Mouse (Mus musculus): Measurements from ENCODE around the gene Cdca4. TPM values are rescaled to one million over a fixed set of nuclear protein-coding genes. Genes with fewer than 3 reads are reported as not detected.

Cdca4 gene
- 97.0 and 100 TPM in 2 replicates for polyA plus RNA-seq (2015; fragmentation: Nextera tagmentation; extraction: Ambion mirVana)

- Histone ChIP-seq H3K27me3 (replicated peaks) (no peaks in the 10 kb centered on the region), H3K27ac (peak within 1 kb of the TSS; percentile 94), H3K9ac (peak within 1 kb of the TSS; percentile 88), H3K4me2 (peak within 1 kb of the TSS; percentile 59), H3K4me3 (replicated peaks) (peak within 1 kb of the TSS; percentile 88), H3K9me3 (no peaks in the 10 kb centered on the region), H3K36me3 (peaks cover 5% of the 10 kb centered on the region; the same call in 1 of the 2 replicates), H3K4me1 (peaks cover 30% of the 10 kb centered on the region)
- under 1% methylated on average over 72 of the region's 72 CpGs for WGBS
- peak; percentile 95 for ATAC-seq (ENCODE audit: insufficient read depth, low FRiP score, low read depth)
Observed at GRCm38 (mm10) chr12:112829244-112829864, at the start of gene Cdca4. Gene Cdca4 (minus strand): TSS chr12:112829423.

DNA sequence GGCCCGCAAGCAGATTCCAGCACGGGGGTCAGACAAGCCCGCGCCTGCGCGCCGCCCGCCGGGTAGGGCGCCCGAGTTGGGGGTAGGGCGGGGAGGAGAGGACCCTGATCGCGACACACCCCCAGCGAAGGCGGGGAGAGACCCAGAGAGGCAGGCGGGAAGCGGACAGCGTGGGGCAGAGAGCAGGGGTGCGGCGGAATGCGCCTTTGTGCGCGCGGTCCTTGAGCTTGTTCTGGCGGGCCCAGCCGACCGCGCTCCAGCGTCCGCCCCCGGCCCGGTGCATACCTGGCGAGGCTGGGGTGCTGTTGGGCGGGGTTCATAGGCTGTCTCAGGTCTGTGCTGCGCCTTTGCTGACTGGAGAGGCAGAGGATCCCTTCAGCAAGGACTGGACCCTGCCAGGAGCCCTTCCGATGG lies 48.4 kb upstream of the Cdca4 start:
- peaks cover 38% of the 10 kb centered on the region for H3K4me1 ChIP-seq
- under 1% methylated on average over 37 of the region's 37 CpGs for WGBS
- H3K27me3 ChIP-seq (replicated peaks): peaks cover 52% of the 10 kb centered on the region
- peak overlapping the region; percentile 5; the same call in 1 of the 2 replicates for H3K9ac ChIP-seq
- peak overlapping the region; percentile 78 for H3K4me2 ChIP-seq
- H3K36me3 ChIP-seq: no peaks in the 10 kb centered on the region
- no peaks in the 10 kb centered on the region for H3K9me3 ChIP-seq
- H3K27ac ChIP-seq: peak overlapping the region; percentile 37; the same call in 1 of the 2 replicates
- peak; percentile 67 for ATAC-seq (ENCODE audit: insufficient read depth, low FRiP score, low read depth)
- peak overlapping the region; percentile 37 for H3K4me3 ChIP-seq (replicated peaks)

- ATAC-seq (ENCODE audit: insufficient read depth, low FRiP score, low read depth): no peak
- Histone ChIP-seq H3K36me3 (no peaks in the 10 kb centered on the region), H3K9ac (peak overlapping the region; percentile 5; the same call in 1 of the 2 replicates), H3K4me2 (peak overlapping the region; percentile 78), H3K27me3 (replicated peaks) (peaks cover 52% of the 10 kb centered on the region), H3K27ac (peak overlapping the region; percentile 37; the same call in 1 of the 2 replicates), H3K4me3 (replicated peaks) (peak overlapping the region; percentile 37), H3K4me1 (peaks cover 38% of the 10 kb centered on the region), H3K9me3 (no peaks in the 10 kb centered on the region)
- 6% methylated on average over 17 of the region's 17 CpGs for whole genome bisulfite sequencing
Observed at GRCm38 (mm10) chr12:112877073-112877576, 47.9 kb upstream of the Cdca4 start.

DNA sequence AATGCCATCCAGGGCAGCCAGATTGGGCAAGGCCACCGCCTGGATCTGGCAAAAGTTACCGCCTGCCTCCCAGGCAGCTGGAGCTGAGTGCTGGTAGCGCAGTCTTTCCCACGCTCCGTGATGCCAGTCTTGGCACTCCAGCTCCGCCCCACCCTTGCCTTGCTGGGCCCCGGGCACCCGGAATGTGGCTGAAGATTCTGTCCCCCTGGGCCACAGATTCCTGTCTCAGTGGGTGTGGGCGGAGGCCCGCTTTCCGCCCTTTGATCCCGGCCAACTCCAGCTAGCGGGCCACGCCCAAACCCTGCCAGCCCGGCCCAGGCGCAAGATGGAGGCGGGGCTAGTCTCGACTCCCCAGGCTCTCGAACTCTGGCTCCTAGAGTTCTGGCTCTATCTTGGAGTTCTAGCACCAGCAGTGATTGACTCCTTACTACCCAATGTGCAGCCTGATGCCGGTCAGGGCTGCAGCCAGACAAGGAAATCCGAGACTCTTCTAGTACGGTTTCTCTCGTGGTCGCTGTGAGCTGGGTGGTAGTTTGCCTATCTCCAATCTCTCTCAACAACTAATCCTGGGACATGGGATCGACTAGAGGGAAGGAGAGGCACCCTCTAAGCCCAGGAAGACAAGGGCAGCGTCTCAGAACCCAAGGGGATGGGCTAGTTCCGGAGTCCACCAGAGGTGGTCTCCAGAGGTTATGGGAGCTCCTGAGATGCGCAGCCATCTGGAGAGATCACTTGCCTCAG lies 47.3 kb upstream of the Cdca4 start:
- H3K27me3 ChIP-seq (replicated peaks): peaks cover 57% of the 10 kb centered on the region
- peak overlapping the region; percentile 78 for H3K4me2 ChIP-seq
- H3K9me3 ChIP-seq: no peaks in the 10 kb centered on the region
- no peaks in the 10 kb centered on the region for H3K36me3 ChIP-seq
- peak overlapping the region; percentile 37; the same call in 1 of the 2 replicates for H3K27ac ChIP-seq
- peak; percentile 13; the same call in 1 of the 2 replicates for ATAC-seq (ENCODE audit: insufficient read depth, low FRiP score, low read depth)
- peaks cover 38% of the 10 kb centered on the region for H3K4me1 ChIP-seq
- WGBS: 7% methylated on average over 28 of the region's 28 CpGs
- no peak overlapping the region for H3K9ac ChIP-seq
- peak overlapping the region; percentile 37 for H3K4me3 ChIP-seq (replicated peaks)

DNA sequence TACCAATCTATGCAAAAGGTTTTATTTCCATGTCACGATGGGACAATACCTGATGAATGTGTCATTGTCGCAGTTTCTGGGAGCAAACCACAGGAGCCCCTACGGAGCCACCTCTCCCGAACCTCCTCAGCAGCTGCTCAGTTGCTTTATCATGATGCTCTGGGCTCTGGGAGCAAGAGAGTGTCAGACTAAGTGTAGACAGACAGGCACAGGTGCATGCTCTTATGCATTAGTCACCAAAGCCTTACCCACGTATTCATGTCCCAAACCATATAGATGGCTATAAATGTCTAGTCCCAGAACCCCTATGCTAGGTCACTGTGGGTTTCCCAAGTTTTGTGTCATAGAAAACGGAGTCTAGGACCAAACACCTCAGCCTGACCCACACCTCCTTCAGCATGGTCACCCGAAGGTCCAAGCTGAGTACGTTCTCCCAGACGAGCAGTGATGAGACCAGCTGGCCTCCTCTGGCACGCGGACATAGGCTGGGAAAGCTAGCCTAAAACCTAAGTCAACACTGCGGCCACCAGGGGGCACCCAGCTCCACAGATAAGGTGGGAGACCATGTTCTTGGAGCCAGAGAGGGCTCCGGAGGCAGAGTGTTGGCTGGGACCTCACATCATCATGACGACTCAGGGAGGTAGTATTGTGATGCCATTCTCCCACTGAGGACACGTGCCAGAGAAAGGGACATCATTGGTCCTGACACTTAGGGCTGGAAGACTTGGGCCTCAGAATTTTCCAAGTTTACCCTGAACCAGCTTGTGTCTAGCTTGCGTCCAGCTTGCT lies 46.2 kb upstream of the Cdca4 start:
- Histone ChIP-seq H3K4me3 (replicated peaks) (no peak overlapping the region), H3K4me2 (no peak overlapping the region), H3K36me3 (no peaks in the 10 kb centered on the region), H3K27ac (0 out of 2 replicates have a peak overlapping the region, but pooled peaks have one; percentile 28), H3K9me3 (no peaks in the 10 kb centered on the region), H3K4me1 (peaks cover 43% of the 10 kb centered on the region), H3K27me3 (replicated peaks) (peaks cover 57% of the 10 kb centered on the region), H3K9ac (no peak overlapping the region)
- ATAC-seq (ENCODE audit: insufficient read depth, low FRiP score, low read depth): no peak
- WGBS: 23% methylated on average over 16 of the region's 16 CpGs

GRCm38 (mm10) chr12:112874199-112874598 lies 45.0 kb upstream of the Cdca4 start:
- Histone ChIP-seq H3K4me2 (peak overlapping the region; percentile 50), H3K9me3 (no peaks in the 10 kb centered on the region), H3K36me3 (no peaks in the 10 kb centered on the region), H3K9ac (no peak overlapping the region), H3K27me3 (replicated peaks) (peaks cover 57% of the 10 kb centered on the region), H3K4me3 (replicated peaks) (peak overlapping the region; percentile 20), H3K4me1 (peaks cover 50% of the 10 kb centered on the region), H3K27ac (0 out of 2 replicates have a peak overlapping the region, but pooled peaks have one; percentile 6)
- WGBS: 16% methylated on average over 22 of the region's 22 CpGs
- no peak for ATAC-seq (ENCODE audit: insufficient read depth, low FRiP score, low read depth)

DNA sequence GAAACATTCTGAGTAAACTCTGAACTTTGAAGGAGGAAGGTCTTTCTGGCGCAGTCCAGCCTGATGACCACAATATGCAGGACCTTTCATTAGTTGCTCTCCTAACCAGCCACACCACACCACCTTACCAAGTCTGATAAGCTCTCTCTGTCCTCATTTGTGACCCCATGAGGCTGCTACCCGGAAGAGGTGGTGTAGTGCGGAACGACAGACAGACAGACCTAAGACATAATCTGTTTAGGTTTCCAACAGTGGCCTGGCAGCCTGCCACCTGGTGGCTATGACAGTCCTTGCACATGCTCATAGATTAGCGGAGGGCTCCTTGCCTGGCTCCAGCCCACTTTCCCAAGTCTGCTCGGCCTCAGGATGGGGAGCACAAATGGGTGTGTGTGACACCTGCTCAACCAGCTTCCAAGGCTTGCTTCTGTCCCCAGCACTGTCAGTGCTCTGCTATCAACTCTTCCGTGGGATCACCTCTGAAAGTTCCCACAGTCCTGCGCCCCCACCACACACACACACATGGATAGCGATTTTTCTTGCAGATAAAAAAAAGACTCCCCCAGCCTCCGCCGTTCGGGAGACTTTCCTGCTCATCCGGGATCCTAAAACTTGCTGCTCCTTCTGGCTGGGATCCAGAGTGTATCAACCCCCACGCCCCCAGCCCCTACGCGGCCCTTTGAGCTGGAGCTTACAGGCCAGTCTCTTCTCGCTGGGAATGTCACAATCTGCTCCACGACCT lies 44.4 kb upstream of the Cdca4 start:
- H3K9ac ChIP-seq: no peak overlapping the region
- peak overlapping the region; percentile 20; the same call in 1 of the 2 replicates for H3K4me3 ChIP-seq (replicated peaks)
- peak overlapping the region; percentile 50 for H3K4me2 ChIP-seq
- H3K27me3 ChIP-seq (replicated peaks): peaks cover 52% of the 10 kb centered on the region
- no peaks in the 10 kb centered on the region for H3K36me3 ChIP-seq
- 19% methylated on average over 18 of the region's 18 CpGs for WGBS
- 0 out of 2 replicates have a peak overlapping the region, but pooled peaks have one; percentile 6 for H3K27ac ChIP-seq
- H3K9me3 ChIP-seq: no peaks in the 10 kb centered on the region
- ATAC-seq (ENCODE audit: insufficient read depth, low FRiP score, low read depth): peak; percentile 28; the same call in 1 of the 2 replicates
- H3K4me1 ChIP-seq: peaks cover 50% of the 10 kb centered on the region

GRCm38 (mm10) chr12:112872991-112873390 lies 43.8 kb upstream of the Cdca4 start:
- ATAC-seq (ENCODE audit: insufficient read depth, low FRiP score, low read depth): no peak
- Histone ChIP-seq H3K4me1 (peaks cover 46% of the 10 kb centered on the region), H3K9ac (no peak overlapping the region), H3K27me3 (replicated peaks) (peaks cover 46% of the 10 kb centered on the region), H3K4me2 (no peak overlapping the region), H3K36me3 (no peaks in the 10 kb centered on the region), H3K27ac (no peak overlapping the region), H3K9me3 (no peaks in the 10 kb centered on the region), H3K4me3 (replicated peaks) (no peak overlapping the region)
- 78% methylated on average over 10 of the region's 10 CpGs for WGBS

DNA sequence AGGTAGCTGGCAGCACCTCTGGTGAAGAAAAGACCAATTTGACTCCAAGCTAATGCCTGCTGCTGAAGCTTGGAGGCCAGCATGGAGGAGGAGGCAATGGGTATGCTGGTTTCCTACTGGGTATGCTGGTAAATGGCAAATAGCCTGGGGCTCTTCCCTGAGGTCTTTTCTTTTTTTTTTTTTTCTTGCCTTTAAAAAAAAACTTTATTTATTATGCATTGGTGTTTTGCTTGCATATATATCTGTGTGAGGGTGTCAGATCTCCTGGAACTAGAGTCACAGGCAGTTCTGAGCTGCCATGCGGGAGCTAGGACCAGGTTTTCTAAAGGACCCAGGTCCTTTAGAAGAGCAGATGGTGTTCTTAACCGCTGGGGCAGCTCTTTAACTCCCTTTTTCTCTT lies 42.0 kb upstream of the Cdca4 start:
- Histone ChIP-seq H3K27ac (0 out of 2 replicates have a peak overlapping the region, but pooled peaks have one; percentile 22), H3K4me2 (no peak overlapping the region), H3K4me1 (peaks cover 34% of the 10 kb centered on the region), H3K4me3 (replicated peaks) (no peak overlapping the region), H3K36me3 (no peaks in the 10 kb centered on the region), H3K27me3 (replicated peaks) (peaks cover 29% of the 10 kb centered on the region), H3K9me3 (no peaks in the 10 kb centered on the region), H3K9ac (no peak overlapping the region)
- 91% methylated on average over 2 of the region's 2 CpGs for WGBS
- no peak for ATAC-seq (ENCODE audit: insufficient read depth, low FRiP score, low read depth)

GRCm38 (mm10) chr12:112870775-112871174 lies 41.6 kb upstream of the Cdca4 start:
- no peak for ATAC-seq (ENCODE audit: insufficient read depth, low FRiP score, low read depth)
- Histone ChIP-seq H3K27ac (0 out of 2 replicates have a peak overlapping the region, but pooled peaks have one; percentile 22), H3K9me3 (no peaks in the 10 kb centered on the region), H3K4me1 (peaks cover 29% of the 10 kb centered on the region), H3K4me2 (no peak overlapping the region), H3K27me3 (replicated peaks) (peaks cover 24% of the 10 kb centered on the region), H3K9ac (no peak overlapping the region), H3K4me3 (replicated peaks) (no peak overlapping the region), H3K36me3 (no peaks in the 10 kb centered on the region)
- 54% methylated on average over 13 of the region's 13 CpGs for WGBS

Measured in stomach, embryonic 15.5 days (tissue).